Mouse (Mus musculus) common myeloid progenitor, adult 5-6 weeks (primary cell): ENCODE measurements around the gene 1810062G17Rik. TPM values are rescaled to one million over a fixed set of nuclear protein-coding genes. Genes with fewer than 3 reads are reported as not detected.
A peak's percentile ranks its signal among the peaks of the same experiment; 100 is the strongest.

ENCODE experiments used
- ATAC-seq: replicated peaks from 2 replicates; pipeline ENCODE4 v1.8.0; 2016; ENCODE audit warnings: low read depth, mild to moderate bottlenecking, moderate TSS enrichment, inconsistent platforms; ENCODE audit not compliant: poor library complexity, severe bottlenecking
- total RNA-seq: library from RNA; stranded (forward); fragments of 200-1000, 187-1606 nt; gene quantifications from 2 replicates; pipeline ENCODE4 v1.2.3, GENCODE M21; 2017

Gene 1810062G17Rik
- total RNA-seq, 1 experiment from 2014 or later: not detected

- peak; percentile 40 for ATAC-seq
Observed at GRCm38 (mm10) chr3:36474938-36475483, 726 bp upstream of the 1810062G17Rik start.

GRCm38 (mm10) chr3:36476261-36477155 lies 771 bp downstream of the 1810062G17Rik start:
- no peak for ATAC-seq

- ATAC-seq: no peak
Observed at GRCm38 (mm10) chr3:36478776-36479175, 3.0 kb downstream of the 1810062G17Rik start.

GRCm38 (mm10) chr3:36480486-36480885 lies 4.7 kb downstream of the 1810062G17Rik start:
- no peak for ATAC-seq

- no peak for ATAC-seq
Observed at GRCm38 (mm10) chr3:36481776-36482193, 6.0 kb downstream of the 1810062G17Rik start.

GRCm38 (mm10) chr3:36482940-36483339 lies 7.2 kb downstream of the 1810062G17Rik start:
- ATAC-seq: no peak

GRCm38 (mm10) chr3:36484292-36484691 lies 8.6 kb downstream of the 1810062G17Rik start:
- ATAC-seq: no peak

- no peak for ATAC-seq
Observed at GRCm38 (mm10) chr3:36486176-36486575, 10.4 kb downstream of the 1810062G17Rik start.

- no peak for ATAC-seq
Observed at GRCm38 (mm10) chr3:36486881-36487280, 11.1 kb downstream of the 1810062G17Rik start.

- no peak for ATAC-seq
Observed at GRCm38 (mm10) chr3:36488367-36488766, 12.6 kb downstream of the 1810062G17Rik start.

- ATAC-seq: no peak
Observed at GRCm38 (mm10) chr3:36488899-36489589, 13.3 kb downstream of the 1810062G17Rik start.

GRCm38 (mm10) chr3:36489590-36489910 lies 13.8 kb downstream of the 1810062G17Rik start:
- ATAC-seq: no peak

- ATAC-seq: no peak
Observed at GRCm38 (mm10) chr3:36491535-36491934, 15.8 kb downstream of the 1810062G17Rik start.

- no peak for ATAC-seq
Observed at GRCm38 (mm10) chr3:36492716-36493391, 17.1 kb downstream of the 1810062G17Rik start.

- ATAC-seq: no peak
Observed at GRCm38 (mm10) chr3:36493641-36494283, 18.0 kb downstream of the 1810062G17Rik start.

GRCm38 (mm10) chr3:36494613-36495012 lies 18.9 kb downstream of the 1810062G17Rik start:
- ATAC-seq: no peak

GRCm38 (mm10) chr3:36495436-36495835 lies 19.7 kb downstream of the 1810062G17Rik start:
- ATAC-seq: peak; percentile 88

- no peak for ATAC-seq
Observed at GRCm38 (mm10) chr3:36496273-36496672, 20.5 kb downstream of the 1810062G17Rik start.

GRCm38 (mm10) chr3:36496746-36497145 lies 21.0 kb downstream of the 1810062G17Rik start:
- ATAC-seq: peak; percentile 89

- ATAC-seq: no peak
Observed at GRCm38 (mm10) chr3:36498224-36498623, 22.5 kb downstream of the 1810062G17Rik start.
